Mouse (Mus musculus) liver, embryonic 14.5 days (tissue): ENCODE data around the gene Ppp2r1a.

ENCODE experiments used
- CTCF ChIP-seq: IDR thresholded peaks from 2 replicates; pipeline ENCODE4 v1.5.1; 2016; ENCODE audit warnings: antibody characterized with exemption, low read depth, control low read depth
- EP300 ChIP-seq: IDR thresholded peaks from 2 replicates; pipeline ENCODE4 v1.6.1; 2016; ENCODE audit warnings: antibody characterized with exemption, low read depth

DNA sequence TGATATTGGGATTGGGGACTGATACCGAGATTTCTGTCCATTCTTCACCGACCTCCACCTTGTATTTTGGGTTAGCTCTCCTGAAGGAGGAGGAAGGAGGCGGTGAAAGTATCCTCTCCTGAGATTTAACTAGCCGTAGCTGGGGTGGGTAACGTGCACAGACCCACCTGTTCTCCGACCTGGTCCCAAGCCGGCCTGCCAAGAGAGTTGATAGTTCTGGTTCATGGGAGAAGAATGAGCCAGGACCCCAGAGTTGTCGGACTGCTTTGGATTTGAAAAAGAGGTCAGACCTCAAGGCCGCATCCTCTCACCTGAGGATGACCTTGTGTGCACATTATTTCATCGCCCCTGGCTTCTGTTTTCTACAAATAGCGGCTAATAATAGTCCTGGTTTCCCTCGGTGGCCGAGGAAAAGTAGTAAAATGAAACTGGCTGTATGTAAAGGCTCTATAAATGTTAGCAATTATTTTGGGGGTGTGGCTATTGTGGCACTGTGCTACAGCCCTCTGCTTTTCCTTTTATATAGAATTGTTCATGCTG, 985 bp downstream of the Ppp2r1a start:
- no peak for TF ChIP-seq CTCF
- TF ChIP-seq EP300, result no peak
